Mouse (Mus musculus): ENCODE data around the gene Zbtb38.

The Zbtb38 gene

GRCm38 (mm10) chr9:96638508-96638907 lies 114.1 kb downstream of the Zbtb38 start:
- DNase-seq (ENCODE audit: low read depth), result no peak

GRCm38 (mm10) chr9:96637157-96637548 lies 115.5 kb downstream of the Zbtb38 start:
- DNase-seq (ENCODE audit: low read depth), result no peak

- DNase-seq (ENCODE audit: low read depth), result no peak
Measured at GRCm38 (mm10) chr9:96636423-96637156, 116.0 kb downstream of the Zbtb38 start.

GRCm38 (mm10) chr9:96635899-96636298 lies 116.7 kb downstream of the Zbtb38 start:
- no peak for DNase-seq (ENCODE audit: low read depth)

- no peak for DNase-seq (ENCODE audit: low read depth)
Measured at GRCm38 (mm10) chr9:96635176-96635575, 117.5 kb downstream of the Zbtb38 start.

- no peak for DNase-seq (ENCODE audit: low read depth)
Measured at GRCm38 (mm10) chr9:96633771-96634170, 118.9 kb downstream of the Zbtb38 start.

All from c-Kit-positive CD71-positive TER-119-negative erythroid progenitor cells, embryonic 14.5 days (primary cell).